8 mouse cellular contexts compared by ENCODE assay signal in genomic region chr8:105613830-105614511, GRCm38 (mm10). TPM values are rescaled to one million over a fixed set of nuclear protein-coding genes. Genes with fewer than 3 reads are reported as not detected.
DNase-seq lines count a peak whose midpoint lies in the region; ATAC-seq and TF ChIP-seq lines count a peak whose summit lies in the region.

No protein-coding gene starts in this region.

- H3K4me2 ChIP-seq in liver, embryonic 12.5 days: peak overlapping the region; percentile 76

- intact Hi-C loops in gastrocnemius, postnatal 36 days (cut with DNase I): no loop called here

- 18% methylated on average over 46 of the region's 50 CpGs for WGBS in liver, embryonic 12.5 days (ENCODE audit: insufficient replicate concordance)

- H3K9me3 ChIP-seq in liver, embryonic 12.5 days (replicated peaks): no peaks in the 10 kb centered on the region

- no peak overlapping the region for H3K27ac ChIP-seq in bone marrow macrophage, adult 2 months (ENCODE audit: insufficient read depth, low read depth, low read length)
- no peak overlapping the region for H3K27ac ChIP-seq in liver, embryonic 12.5 days

- DNase-seq in Muller cell, postnatal 12 days (ENCODE audit: inconsistent ontology term): peak; percentile 77
- peak; percentile 51 to 71 for DNase-seq in gastrocnemius, postnatal 36 days
- peak; percentile 79 for DNase-seq in induced T-regulatory cell, adult 2 months (ENCODE audit: low read depth)
- peak; percentile 60 for DNase-seq in naive thymus-derived CD4-positive, alpha-beta T cell, adult 2 months (ENCODE audit: low read depth)
- peak; percentile 87 to 92 for DNase-seq in thymus, postnatal 36 days

- peak overlapping the region; percentile 37 for H3K9ac ChIP-seq in liver, embryonic 12.5 days

- H3K36me3 ChIP-seq in liver, embryonic 12.5 days: peaks cover 47% of the 10 kb centered on the region

- H3K4me1 ChIP-seq in bone marrow macrophage, adult 2 months (ENCODE audit: control insufficient read depth, insufficient read depth, low read length): peaks cover 10% of the 10 kb centered on the region
- peaks cover 59% of the 10 kb centered on the region for H3K4me1 ChIP-seq in liver, embryonic 12.5 days

- peak overlapping the region; percentile 33 for H3K4me3 ChIP-seq in bone marrow macrophage, adult 2 months (ENCODE audit: insufficient read depth, low read length)
- peak overlapping the region; percentile 50 for H3K4me3 ChIP-seq in liver, embryonic 12.5 days

- no peak for TF ChIP-seq POLR2A in bone marrow macrophage, adult 2 months (IDR thresholded peaks at IDR 0.05; ENCODE audit: borderline replicate concordance, low read depth, low read length)

- TF ChIP-seq CTCF in bone marrow macrophage, adult 2 months (IDR thresholded peaks at IDR 0.05; ENCODE audit: low read depth, low read length): no peak

- peak; percentile 11; the same call in 1 of the 2 replicates for ATAC-seq in liver, embryonic 12.5 days
- ATAC-seq in erythroid progenitor cell, adult 5-6 weeks (replicated peaks; ENCODE audit: low FRiP score, poor library complexity, severe bottlenecking): no peak

- peaks cover 30% of the 10 kb centered on the region; the same call in 1 of the 2 replicates for H3K27me3 ChIP-seq in liver, embryonic 12.5 days (replicated peaks)

RNA-seq across cellular contexts. Expression of gene Ripor1, which starts 8.9 kb away (rescaled TPM):
- 15.5 and 17.9 TPM in 2 replicates for polyA plus RNA-seq in bone marrow macrophage, adult 2 months (2012; ENCODE audit: insufficient read depth, insufficient read length, missing spikeins)
- 10 to 100 TPM; 15.1 to 18.2 TPM for total RNA-seq in gastrocnemius, postnatal 36 days (2021)
- 14.1 and 14.5 TPM in 2 replicates for polyA plus RNA-seq in liver, embryonic 12.5 days (2016; fragmentation: Nextera tagmentation; extraction: Ambion mirVana)
- total RNA-seq in erythroid progenitor cell, adult 5-6 weeks (2015; ENCODE audit: low replicate concordance): 7.2 and 11.3 TPM in 2 replicates
- total RNA-seq in erythroid progenitor cell, adult 5-6 weeks (2017; ENCODE audit: low replicate concordance): 0.23 and 1.8 TPM in 2 replicates

RNA-seq across cellular contexts. Expression of gene Ctcf, which starts 22.4 kb away (rescaled TPM):
- polyA plus RNA-seq in bone marrow macrophage, adult 2 months (2012; ENCODE audit: insufficient read depth, insufficient read length, missing spikeins): 60.3 and 61.3 TPM in 2 replicates
- total RNA-seq in gastrocnemius, postnatal 36 days (2021): 10 to 100 TPM; 27.0 to 29.9 TPM
- 89.0 and 93.5 TPM in 2 replicates for polyA plus RNA-seq in liver, embryonic 12.5 days (2016; fragmentation: Nextera tagmentation; extraction: Ambion mirVana)
- 154 and 195 TPM in 2 replicates for total RNA-seq in erythroid progenitor cell, adult 5-6 weeks (2015; ENCODE audit: low replicate concordance)
- 314 and 346 TPM in 2 replicates for total RNA-seq in erythroid progenitor cell, adult 5-6 weeks (2017; ENCODE audit: low replicate concordance)

RNA-seq across cellular contexts. Expression of gene Agrp, which starts 23.2 kb away (rescaled TPM):
- not detected in 2 replicates for polyA plus RNA-seq in bone marrow macrophage, adult 2 months (2012; ENCODE audit: insufficient read depth, insufficient read length, missing spikeins)
- under 1 TPM in 1 of 2 experiments, not detected in 1; 0.56 TPM for total RNA-seq in gastrocnemius, postnatal 36 days (2021)
- 0.22 TPM in 1 of 2 replicates, not detected in the other for polyA plus RNA-seq in liver, embryonic 12.5 days (2016; fragmentation: Nextera tagmentation; extraction: Ambion mirVana)
- total RNA-seq in erythroid progenitor cell, adult 5-6 weeks (2015; ENCODE audit: low replicate concordance): not detected in 2 replicates
- not detected in 2 replicates for total RNA-seq in erythroid progenitor cell, adult 5-6 weeks (2017; ENCODE audit: low replicate concordance)

RNA-seq across cellular contexts. Expression of gene Atp6v0d1, which starts 48.1 kb away (rescaled TPM):
- polyA plus RNA-seq in bone marrow macrophage, adult 2 months (2012; ENCODE audit: insufficient read depth, insufficient read length, missing spikeins): 177 and 186 TPM in 2 replicates
- 10 to 100 TPM; 37.3 to 40.9 TPM for total RNA-seq in gastrocnemius, postnatal 36 days (2021)
- polyA plus RNA-seq in liver, embryonic 12.5 days (2016; fragmentation: Nextera tagmentation; extraction: Ambion mirVana): 47.2 and 51.0 TPM in 2 replicates
- total RNA-seq in erythroid progenitor cell, adult 5-6 weeks (2015; ENCODE audit: low replicate concordance): 84.7 and 109 TPM in 2 replicates
- 31.3 and 35.6 TPM in 2 replicates for total RNA-seq in erythroid progenitor cell, adult 5-6 weeks (2017; ENCODE audit: low replicate concordance)

Comparison
In these comparisons a context has a peak if more than half of its experiments do, and no peak if none do; other contexts are left out.
1. RNA of gene Ctcf, which starts 22.4 kb away (total RNA-seq): 154 to 346 TPM in erythroid progenitor cell, adult 5-6 weeks; 27.0 to 29.9 TPM in gastrocnemius, postnatal 36 days; every median in the first group is over 4 times any median in the second.
2. Peak in every context shown above with its lines, with median percentiles within 50 percentile points of each other: DNase-seq.